Mouse (Mus musculus): ENCODE measurements around the gene Zfp949.
"Not testable (repeated sequence)": the region's sequence is repeated elsewhere in the genome, so short reads cannot be mapped to it uniquely, and the experiment has no call there.

Gene Zfp949

GRCm38 (mm10) chr9:88539546-88540224 lies 8.1 kb upstream of the Zfp949 start:
- no peak for DNase-seq (ENCODE audit: extremely low spot score)

- no peak for DNase-seq (ENCODE audit: extremely low spot score)
These were observed 5.0 kb upstream of the Zfp949 start for GRCm38 (mm10) chr9:88542816-88543215.

DNA sequence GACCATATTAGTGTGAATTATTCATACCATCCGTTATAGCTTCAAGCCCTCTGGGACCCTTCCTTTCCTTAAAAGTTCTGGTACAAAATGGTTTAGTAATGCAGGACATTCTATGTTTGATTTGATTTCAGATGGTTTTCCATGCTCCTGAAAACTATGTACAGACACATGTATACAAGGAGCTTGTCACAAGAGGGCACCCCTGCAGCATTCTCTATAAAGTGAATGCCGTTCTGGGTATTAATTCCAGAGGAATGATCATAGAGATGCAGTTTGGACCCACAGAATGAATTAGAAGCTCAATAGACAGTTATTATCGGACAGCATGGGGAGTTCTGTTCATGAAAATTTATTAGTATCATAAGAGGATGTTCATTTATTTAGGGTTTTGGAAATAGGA lies 2.3 kb upstream of the Zfp949 start:
- DNase-seq (ENCODE audit: extremely low spot score), result no peak

DNA sequence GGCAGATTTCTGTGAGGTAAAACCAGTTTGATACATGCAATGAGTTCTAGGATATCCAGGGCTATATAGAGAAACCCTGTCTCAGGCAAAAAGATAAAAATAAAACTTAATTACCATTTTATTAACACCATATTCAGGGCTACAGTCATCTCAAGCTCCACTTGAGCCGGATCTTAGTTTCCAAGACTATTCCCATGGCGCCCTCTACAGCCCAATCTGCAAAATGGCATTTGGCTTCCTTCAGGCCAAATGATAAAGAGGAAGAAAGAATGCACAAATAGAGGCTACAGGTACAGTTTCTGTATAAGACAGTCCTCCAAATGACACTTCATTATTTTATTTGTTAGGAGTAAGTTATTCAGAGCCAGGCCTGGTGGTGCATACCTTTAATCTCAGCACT lies 1.7 kb upstream of the Zfp949 start:
- peak; percentile 53 for DNase-seq (ENCODE audit: extremely low spot score)

- DNase-seq (ENCODE audit: extremely low spot score), result no peak
These were observed 1.2 kb upstream of the Zfp949 start for GRCm38 (mm10) chr9:88546657-88547056.

GRCm38 (mm10) chr9:88547270-88547669 lies 550 bp upstream of the Zfp949 start:
- DNase-seq (ENCODE audit: extremely low spot score), result peak; percentile 35

GRCm38 (mm10) chr9:88548614-88548945 lies 760 bp downstream of the Zfp949 start:
- no peak for DNase-seq (ENCODE audit: extremely low spot score)

- DNase-seq (ENCODE audit: extremely low spot score), result no peak
These were observed 5.3 kb downstream of the Zfp949 start for GRCm38 (mm10) chr9:88553071-88553470.

GRCm38 (mm10) chr9:88558146-88558545 lies 10.3 kb downstream of the Zfp949 start:
- DNase-seq (ENCODE audit: extremely low spot score), result no peak

DNA sequence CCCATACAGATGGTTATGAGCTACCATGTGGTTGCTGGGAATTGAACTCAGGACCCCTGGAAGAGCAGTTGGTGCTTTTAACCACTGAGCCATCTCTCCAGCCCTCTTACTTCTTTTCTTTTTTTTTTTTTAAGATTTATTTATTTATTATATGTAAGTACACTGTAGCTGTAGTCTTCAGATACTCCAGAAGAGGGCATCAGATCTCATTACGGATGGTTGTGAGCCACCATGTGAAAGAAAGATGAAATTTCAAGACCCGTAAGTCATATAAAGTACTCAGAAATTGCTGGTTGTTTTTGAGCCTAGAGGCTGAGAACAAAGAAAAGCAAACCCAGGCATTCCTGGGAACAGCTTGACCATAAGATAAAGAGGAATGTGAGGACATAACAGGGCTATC lies 13.7 kb downstream of the Zfp949 start:
- DNase-seq (ENCODE audit: extremely low spot score), result not testable (repeated sequence)

GRCm38 (mm10) chr9:88570471-88570870 lies 22.7 kb downstream of the Zfp949 start:
- not testable (repeated sequence) for DNase-seq (ENCODE audit: extremely low spot score)

- DNase-seq (ENCODE audit: extremely low spot score), result not testable (repeated sequence)
These were observed 32.8 kb downstream of the Zfp949 start, which contains the start of gene Trim43a for GRCm38 (mm10) chr9:88580591-88580990. TSS of gene Trim43a (plus strand) at chr9:88580891.

DNA sequence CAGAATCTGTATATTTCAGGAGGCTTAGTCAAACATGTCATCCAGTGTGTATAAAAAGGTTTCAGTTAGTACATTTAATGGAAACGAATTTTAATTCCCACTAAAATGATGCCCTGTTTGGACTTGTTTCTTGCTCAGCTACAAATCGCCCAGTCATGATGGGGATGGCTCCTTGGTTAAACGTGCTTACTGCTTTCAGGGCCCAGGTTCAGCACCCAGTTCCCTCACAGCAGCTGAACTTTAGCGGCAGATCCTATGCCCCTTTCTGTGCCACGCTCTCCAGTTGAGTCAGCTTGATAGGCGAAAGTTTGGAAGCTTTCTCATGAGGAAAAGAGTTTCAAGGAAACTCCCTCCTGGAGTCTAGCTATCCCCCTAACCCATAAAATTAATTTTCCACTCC lies 45.9 kb downstream of the Zfp949 start:
- not testable (repeated sequence) for DNase-seq (ENCODE audit: extremely low spot score)

- DNase-seq (ENCODE audit: extremely low spot score), result peak; percentile 86
These were observed 51.7 kb downstream of the Zfp949 start for GRCm38 (mm10) chr9:88599206-88600162.

Data from embryo, embryonic 9.5 days (tissue).